Mouse (Mus musculus) CH12.LX (cell line): ENCODE measurements around the gene Adamts3.

ENCODE experiments used
- CTCF ChIP-seq, 2 experiments: IDR thresholded peaks in 1 of 2; conservative IDR thresholded peaks in 1 of 2; 2 replicates each; pipeline ENCODE4 v1.5.1; 2011 to 2012; ENCODE audit warnings: low read depth in 2 of 2, low read length in 2 of 2, improper control_type of control experiment in 1 of 2, inconsistent platforms in 1 of 2, mild to moderate bottlenecking in 1 of 2, moderate library complexity in 1 of 2
- GABPA ChIP-seq: IDR thresholded peaks from 2 replicates; pipeline ENCODE4 v1.6.1; 2012; ENCODE audit warnings: low read depth, low read length, improper control_type of control experiment, inconsistent platforms; ENCODE audit not compliant: insufficient replicate concordance
- TCF12 ChIP-seq: IDR thresholded peaks from 2 replicates; pipeline ENCODE4 v1.6.1; 2014; ENCODE audit warnings: low read depth, mild to moderate bottlenecking, inconsistent platforms, low read length, improper control_type of control experiment

- TF ChIP-seq CTCF (conservative IDR thresholded peaks at IDR 0.05 in 1 of 2, IDR thresholded peaks at IDR 0.05 in 1 of 2; ENCODE audit: low read depth in 2 of 2, low read length in 2 of 2) (no peak), TCF12 (no peak), GABPA (no peak)
These were observed 229.3 kb downstream of the Adamts3 start for GRCm38 (mm10) chr5:89653862-89654261.
